Mouse (Mus musculus) yolk sac, embryonic 10.5 days (tissue): ENCODE data around the gene Rgl2.

Source experiments
- DNase-seq: peaks from one replicate; pipeline ENCODE4 v3.0.0-alpha.2; 2017; ENCODE audit warnings: low spot score

Gene Rgl2

DNA sequence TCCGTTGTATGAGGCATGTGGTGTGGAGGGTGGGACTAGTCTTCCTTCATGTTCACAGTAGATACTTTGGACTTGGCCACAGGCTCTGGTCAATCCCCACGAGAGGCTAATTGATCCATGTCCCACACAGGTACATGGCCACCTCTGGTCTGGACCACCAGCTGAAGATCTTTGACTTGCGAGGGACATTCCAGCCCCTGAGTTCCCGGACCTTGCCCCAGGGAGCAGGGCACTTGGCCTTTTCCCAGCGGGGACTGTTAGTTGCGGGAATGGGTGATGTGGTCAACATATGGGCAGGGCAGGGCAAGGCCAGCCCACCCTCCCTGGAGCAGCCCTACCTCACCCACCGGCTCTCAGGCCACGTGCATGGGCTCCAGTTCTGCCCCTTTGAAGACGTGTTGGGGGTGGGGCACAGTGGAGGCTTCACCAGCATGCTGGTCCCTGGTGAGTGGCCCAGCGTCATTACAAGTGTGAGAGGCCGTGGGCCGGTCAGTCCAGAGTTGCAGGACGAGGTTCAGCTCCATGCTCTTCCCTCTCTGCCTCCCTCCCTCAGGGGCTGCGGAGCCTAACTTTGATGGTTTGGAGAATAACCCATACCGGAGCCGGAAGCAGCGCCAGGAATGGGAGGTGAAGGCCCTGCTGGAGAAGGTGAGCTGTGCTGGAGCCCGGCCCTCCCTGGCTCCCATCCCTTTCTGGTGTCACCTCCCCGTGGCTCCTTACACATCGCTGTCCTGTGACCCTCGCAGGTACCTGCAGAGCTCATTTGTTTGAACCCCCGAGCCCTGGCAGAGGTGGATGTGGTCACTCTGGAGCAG lies 19.0 kb downstream of the Rgl2 start:
- DNase-seq, result no peak

DNA sequence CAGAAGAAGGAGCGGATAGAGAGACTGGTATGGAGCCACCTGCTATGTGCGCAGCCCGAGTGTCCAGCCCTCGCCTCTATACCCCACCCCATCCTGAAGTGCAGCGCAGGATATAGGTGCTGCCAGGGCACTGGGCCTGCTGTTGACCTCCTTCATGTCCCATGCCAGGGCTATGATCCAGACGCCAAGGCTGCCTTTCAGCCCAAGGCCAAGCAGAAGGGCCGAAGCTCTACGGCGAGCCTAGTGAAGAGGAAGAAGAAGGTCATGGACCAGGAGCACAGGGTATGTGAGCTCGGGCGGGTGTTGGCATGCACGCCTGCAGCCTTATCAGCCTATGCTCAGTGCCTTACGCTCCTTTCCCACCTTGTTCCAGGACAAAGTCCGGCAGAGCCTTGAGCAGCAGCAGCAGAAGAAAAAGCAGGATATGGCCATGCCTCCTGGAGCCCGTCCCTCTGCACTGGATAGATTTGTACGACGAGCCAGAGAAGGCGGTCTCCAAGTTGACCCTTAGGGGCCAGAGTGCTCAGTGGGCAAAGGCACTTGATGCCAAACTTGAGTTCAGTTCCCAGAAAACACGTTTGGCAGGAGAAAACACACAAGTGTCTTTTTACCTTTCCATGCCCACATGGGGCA lies 19.7 kb downstream of the Rgl2 start:
- peak; percentile 46 for DNase-seq

DNA sequence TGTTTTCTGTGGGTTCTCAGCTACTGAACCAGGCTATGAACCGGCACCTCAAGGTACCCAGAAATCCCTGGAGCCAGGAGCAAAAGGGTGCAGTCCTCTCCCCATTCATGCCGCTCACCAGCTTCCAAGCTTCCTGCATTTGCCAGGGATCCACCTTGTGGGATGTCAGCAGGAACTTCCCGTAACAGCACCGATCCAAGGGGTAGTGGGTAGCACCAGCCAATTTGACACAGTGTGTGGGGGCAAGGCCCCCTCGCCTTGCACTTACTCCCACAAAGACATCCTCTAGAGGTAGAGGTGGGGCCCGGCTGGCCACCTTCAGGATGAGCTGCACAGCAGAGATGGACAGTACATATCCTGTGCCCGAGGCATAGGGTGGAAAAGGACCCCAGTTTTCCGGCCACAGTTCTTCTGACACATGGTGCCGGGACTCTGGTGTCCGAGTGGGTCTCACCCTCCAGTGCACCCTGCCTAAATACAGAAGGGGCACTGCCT lies 20.8 kb downstream of the Rgl2 start:
- no peak for DNase-seq

DNA sequence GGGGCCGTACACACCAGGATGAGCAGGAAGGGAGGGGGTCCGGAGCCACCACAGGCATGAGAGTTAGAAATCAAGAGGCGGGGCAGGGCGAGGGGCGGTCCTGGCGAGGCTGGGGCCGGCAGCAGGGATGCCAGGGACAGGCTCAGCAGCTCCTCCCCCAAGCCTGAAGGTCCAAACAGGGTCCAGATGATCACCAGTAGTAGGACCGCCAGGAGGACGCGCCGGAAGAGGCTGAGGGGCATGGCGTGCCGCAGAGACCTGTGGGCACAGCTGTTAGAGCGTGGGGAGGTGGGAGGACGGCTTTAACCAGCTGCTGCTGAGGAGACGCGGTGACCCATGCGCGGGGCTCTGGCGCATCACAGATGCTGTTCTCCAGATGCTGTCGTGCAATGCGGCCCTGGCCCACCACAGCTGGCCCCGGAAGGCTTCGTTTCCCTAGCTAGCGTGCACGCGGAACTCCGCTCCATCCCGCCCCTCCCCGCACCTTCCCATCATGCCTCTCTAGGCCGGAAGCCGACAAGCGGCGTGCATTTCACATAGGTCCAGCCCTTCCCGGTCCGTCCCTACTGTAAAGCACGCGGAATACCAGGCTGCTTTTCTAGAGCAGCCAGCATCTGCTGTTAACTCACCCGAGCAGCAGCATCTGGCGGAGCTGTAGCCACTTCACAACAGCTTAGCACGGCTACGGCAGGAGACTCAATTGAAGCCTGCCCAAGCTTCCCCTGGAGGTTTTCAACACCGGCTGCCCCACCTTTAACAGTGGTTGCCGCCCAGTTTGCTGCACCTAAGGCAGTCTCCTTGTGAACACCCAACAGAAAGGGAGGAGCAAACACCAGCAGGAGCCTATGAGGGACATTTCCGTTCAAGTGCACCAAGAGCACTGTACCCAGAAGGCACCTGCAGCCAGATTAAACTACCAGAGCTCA lies 21.9 kb downstream of the Rgl2 start, which contains the start of gene B3galt4:
TSS of gene B3galt4 (minus strand) at position 468 of the 926 bp plus-strand sequence.
- peak; percentile 90 for DNase-seq

DNA sequence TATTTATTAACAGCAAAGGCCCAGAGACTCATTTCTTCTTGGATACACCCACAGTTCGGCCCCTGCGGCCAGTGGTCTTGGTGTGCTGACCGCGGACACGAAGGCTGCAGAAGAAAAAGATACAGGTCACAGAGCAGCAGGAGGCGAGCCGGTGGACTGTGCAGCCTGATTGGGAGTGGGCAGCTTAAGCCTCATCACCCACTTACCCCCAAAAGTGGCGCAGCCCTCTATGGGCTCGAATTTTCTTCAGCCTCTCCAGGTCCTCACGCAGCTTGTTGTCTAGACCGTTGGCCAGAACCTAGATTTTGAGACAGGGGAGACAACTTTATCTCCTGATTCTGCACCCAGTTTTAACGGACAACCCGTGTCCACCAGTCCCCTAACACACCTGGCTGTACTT lies 22.7 kb downstream of the Rgl2 start:
- peak; percentile 31 for DNase-seq

DNA sequence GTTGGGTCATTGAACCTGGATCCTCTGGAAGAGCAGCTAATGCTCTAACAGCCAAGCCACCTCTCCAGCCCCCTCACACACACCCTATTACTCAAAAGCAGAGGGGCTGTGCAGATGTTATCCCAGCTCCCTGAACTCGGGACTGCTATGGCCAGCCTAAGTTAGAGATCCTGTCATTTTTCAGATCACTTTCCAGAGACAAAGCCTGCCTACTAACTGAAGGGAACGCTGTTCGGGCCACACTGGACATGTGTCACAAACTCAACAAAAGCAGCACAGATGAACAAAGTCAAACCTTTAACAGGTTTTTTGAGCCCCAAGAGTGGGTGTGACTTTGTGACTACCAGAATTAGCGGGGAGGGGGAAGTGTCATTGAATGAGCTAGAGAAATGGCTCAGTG lies 23.5 kb downstream of the Rgl2 start:
- no peak for DNase-seq

DNA sequence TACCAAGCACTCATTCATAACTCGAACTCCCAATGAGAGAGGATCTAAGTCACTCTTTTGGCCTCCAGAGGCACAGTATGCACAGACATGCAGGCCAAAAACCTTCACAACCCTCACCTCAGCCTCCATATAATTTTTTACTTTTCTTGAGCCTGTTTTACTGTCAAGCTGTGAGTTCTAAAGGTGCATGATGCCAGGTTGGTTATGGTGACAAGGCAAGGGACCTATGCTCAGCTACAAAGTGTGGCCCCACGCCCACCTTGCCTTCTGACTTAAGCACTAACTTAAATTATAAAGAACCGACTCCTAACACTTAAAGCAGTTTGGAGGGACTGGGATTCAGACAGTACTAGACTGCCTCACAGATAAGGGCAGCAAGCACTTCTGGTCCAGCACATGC lies 24.0 kb downstream of the Rgl2 start:
- no peak for DNase-seq

DNA sequence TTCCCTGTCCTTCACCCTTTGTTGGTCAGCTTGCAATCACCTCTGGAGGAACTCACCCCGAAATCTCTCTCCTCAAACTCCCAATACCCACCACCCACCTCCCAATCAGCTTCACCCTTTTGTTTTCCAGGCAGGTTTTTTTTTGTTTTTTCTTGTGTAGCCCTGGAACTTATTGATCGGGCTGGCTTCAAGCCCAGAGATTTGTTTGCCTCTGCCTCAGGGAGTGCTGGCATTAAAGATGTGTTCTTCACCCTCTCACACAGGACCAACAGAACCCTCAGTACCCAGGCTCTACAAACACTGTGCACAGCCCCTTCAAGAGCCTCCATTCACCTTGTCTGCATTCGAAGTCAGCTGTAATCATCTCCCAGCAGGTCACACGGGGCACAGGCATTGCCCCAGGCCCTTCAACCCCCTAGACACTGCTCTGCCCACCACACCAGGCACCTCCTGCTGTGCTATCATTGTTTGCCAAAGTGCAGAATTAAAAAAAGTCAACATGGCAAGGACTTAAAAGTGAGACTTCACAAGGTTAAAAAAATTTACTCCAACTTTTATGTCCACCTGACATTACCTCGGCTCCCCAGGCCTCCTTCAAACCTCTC lies 24.7 kb downstream of the Rgl2 start:
- no peak for DNase-seq

DNA sequence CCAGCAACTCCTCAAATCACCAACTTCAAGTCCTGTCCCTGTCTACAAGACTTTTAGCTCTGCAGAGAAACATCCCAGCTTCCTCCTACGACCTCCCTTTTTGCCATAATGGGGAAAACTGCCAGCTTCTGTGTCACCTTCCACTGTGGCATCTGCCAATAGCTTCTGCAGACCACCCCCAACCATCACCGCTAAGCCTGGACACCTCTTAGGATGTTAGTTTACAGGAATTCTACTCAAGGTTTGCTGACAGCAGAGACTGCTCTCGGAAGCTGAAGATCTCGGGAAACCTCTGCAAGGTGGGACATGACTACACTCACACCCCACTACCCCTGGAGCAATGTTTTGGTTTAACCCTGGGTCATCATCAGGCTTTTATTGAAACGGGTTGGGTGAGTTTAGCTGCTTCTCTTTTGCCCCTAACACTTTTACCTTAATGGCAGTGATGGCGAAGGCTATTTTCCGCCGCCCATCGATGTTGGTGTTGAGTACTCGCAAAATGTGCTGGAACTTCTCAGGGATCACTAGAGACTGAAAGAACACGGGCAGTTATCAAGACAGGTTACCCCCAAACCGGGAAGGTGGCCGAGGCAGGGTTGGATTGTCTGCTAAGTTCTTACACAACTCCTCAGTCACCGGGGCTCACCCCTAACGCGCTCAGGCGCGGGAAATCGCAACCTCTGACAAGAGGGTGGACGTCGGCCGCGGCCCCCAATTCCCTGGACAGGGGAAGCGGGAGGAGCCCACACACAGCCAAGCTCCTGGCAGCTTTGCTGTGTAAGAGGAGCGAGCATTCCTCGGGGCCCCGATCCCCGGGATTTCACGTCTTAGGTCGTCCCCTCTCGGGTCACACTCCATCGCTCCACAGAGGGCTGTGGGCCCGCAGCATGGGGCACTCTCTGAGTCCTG lies 25.6 kb downstream of the Rgl2 start:
- no peak for DNase-seq

DNA sequence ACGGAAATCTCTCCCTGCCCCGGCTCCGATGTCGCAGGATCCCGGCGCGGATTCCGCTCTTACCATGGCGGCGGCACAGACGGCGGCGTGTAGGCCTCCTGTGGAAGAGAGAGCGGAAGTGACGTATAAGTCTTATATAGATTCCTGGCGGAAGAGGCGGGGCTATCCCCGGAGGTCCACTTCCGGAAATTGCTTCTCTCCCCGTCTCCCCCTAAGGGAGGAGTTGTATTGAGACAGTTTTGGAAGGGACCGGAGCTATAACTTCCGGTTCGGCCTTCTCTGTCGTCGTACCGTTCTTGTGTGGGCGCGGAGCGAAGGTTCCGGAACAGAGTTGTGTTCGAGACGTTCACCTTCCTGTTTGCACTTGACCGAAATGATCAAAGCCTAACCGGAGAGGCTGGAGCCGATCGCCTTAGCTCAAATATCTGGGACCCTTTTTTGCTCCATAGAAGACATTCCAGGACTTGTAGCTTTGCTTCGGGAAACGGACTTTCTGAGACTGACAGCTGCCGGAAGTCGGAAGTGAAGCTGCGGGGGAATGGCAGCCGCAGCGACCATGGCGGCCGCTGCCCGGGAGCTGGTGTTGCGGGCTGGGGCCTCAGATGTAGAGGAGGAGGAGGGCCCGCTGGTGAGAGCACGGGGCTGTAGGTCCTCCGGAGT lies 26.3 kb downstream of the Rgl2 start, which contains the start of the genes Vps52 and Rps18:
TSS of gene Vps52 (plus strand) at position 258 of the 660 bp plus-strand sequence.
TSS of gene Rps18 (minus strand) at position 447 of the 660 bp plus-strand sequence.
- DNase-seq, result peak; percentile 95

DNA sequence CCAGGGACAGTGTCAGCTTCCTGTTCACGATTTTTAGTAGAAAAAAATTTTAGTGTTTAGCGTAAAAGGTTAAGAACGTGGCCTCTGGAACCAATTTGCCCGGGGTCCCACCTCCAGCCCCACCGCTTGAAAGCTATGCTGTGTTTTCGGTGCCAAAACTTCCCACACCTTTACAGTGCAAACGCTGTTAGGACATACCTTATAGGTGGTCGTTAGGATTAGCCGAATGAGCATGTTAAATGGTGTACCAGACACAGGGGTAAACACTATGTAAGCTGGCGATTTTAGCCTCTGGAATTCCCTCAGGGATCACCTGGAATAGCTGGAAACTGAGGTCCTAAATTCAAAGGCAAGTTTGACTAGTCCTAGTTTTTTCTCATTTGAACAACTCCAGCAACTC lies 27.0 kb downstream of the Rgl2 start:
- DNase-seq, result no peak

DNA sequence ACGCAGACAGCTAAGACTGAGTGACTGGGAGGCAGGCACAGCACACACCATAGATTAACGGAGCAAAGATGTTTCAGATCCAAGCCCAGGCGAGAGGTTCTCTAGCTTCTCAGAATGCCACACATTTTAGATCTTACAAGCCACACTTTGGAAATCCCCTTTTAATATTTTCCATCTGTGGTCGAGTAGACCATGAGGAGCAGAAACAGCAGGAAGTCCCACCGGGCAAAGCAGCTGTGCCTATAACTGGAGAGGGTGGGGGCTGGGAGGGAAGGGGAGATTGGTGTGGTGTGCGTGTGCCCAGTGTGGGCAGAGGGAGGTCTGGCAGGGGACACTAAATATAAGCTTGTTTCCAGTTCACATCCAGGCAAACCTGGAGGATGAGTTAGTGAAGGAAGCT lies 28.1 kb downstream of the Rgl2 start:
- no peak for DNase-seq

DNA sequence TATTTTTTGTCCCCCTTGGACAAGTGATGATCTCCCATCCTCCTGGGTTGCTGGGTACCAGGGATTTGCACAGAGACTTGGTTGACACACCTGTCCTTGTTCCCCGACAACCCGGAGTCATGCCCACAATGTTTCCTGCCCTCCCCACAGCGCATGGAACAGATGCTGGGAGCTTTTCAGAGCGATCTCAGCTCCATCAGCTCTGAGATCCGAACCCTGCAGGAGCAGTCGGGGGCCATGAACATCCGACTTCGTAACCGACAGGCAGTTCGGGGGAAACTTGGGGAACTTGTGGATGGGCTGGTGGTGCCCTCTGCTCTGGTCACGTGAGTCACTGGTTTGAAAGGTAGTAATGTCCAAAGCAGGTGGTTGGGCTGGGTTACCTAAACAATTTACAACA lies 29.1 kb downstream of the Rgl2 start:
- DNase-seq, result no peak

DNA sequence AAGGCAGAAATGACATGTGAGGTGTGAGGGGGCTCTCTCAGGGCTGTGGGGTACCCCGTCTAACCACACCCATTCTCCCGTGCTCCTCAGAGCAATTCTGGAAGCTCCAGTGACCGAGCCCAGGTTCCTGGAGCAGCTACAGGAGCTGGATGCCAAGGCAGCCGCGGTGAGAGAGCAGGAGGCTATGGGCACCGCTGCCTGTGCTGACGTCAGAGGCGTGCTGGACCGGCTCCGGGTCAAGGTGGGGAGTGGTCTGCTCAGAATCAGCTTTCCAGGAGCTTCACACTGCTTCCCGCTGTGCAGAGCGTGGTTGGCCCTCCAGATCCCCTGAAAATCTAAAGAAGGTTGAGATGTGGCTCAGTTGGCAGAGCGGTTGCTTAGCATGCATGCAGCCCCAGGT lies 29.8 kb downstream of the Rgl2 start:
- no peak for DNase-seq

DNA sequence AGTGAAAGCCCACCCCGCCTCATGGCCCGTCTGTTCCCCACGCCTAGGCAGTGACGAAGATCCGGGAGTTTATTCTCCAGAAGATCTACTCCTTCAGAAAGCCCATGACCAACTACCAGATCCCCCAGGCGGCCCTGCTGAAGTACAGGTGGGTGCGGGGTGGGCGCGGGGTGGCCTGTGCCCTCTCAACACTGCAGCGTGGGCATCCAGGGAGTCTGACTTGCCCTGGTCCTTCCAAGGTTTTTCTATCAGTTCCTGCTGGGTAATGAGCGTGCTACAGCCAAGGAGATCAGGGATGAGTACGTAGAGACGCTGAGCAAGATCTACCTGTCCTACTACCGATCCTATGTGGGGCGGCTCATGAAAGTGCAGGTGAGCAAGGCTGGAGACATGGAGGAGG lies 30.6 kb downstream of the Rgl2 start:
- DNase-seq, result no peak

DNA sequence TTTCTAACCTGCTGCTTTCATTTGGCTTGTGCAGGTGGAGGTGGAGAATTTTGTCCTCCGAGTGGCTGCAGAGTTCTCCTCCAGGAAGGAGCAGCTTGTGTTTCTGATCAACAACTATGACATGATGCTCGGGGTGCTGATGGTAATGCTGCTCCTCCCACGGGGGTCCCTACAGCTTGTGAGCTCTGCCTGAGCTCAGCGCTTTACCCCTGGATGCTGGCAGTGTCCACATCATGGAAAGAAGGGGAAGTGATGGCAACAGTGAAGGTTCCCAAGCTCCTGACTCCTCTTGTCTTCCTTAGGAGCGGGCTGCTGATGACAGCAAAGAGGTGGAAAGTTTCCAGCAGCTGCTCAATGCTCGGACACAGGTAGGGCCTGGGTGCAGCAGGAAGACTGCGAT lies 33.5 kb downstream of the Rgl2 start:
- no peak for DNase-seq

DNA sequence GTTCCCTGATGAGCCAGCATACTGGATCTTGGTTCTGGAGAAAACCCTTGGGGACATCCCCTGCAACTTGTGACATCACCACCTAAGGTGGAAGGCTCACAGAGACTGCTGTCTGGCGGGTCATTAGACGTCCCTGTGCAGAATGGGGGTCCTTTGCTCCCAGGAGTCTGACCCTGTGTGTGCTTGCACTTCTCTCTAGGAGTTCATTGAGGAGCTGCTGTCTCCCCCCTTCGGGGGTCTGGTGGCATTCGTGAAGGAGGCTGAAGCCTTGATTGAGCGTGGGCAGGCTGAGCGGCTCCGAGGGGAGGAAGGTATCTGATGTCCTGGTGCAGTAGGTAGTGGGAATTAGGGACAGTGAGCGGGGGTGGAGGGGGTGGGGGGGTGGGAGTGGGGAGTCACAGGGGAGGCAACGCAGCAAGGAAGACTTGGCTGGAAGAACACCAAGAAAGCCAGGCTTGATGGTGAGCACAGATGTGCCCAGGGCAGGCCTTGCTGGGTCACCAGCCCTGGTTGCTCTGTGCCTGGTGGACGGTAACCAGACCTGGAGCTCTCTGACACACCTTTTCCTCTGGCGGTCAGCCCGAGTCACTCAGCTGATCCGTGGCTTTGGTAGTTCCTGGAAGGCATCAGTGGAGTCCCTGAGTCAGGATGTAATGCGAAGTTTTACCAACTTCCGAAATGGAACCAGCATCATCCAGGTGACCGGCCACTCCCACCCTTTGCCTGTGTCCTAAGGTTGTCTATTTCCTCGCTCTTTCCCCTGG lies 35.9 kb downstream of the Rgl2 start:
- no peak for DNase-seq

DNA sequence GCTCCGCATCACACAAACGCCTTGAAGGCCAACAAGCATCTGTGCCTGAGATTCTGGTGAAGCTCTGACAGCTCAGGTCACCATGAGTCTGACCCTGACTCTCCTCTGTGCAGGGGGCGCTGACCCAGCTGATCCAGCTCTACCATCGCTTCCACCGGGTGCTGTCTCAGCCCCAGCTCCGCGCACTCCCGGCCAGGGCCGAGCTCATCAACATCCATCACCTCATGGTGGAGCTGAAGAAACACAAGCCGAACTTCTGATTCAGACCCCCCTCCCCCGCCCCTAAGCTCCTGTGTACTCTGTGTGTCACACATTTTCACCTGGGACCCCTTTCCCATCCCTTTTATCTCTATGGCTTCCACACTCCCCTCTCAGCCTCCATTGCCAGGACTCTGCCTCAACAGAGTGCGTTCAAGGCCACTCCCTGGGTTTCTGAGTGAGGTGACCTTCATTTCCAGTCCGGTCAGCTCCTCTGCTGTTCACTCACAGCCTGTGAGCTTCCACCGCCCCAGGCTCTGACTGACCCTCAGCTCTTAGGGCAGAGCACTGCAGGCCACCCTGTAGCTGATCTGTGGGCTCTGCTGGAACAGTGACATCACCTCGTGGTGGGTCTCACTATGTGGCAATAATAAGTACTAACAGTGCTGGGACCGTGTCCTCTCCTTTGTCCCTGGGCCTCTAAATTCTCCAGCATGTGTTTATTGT lies 36.7 kb downstream of the Rgl2 start:
- no peak for DNase-seq

DNA sequence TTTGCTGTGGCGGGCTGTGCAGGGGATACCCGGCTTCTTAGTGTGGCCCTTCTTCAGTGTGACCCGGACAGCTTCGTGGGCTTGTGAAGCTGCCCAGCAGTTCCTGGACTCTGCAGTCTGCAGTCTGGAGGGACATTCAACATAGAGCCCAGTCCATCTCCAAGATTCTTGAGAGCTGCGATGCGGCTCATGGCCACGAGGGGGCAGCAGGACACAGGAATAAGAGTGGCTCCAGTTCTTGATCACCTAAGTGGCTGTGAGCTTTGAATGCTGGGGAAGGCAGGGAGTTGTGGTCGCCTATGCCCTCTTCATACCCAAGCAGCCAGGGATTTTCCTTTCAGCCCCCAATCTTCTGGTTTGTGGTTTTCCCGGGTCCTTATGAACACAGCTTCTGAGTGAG lies 39.1 kb downstream of the Rgl2 start:
- DNase-seq, result peak; percentile 73
